Mouse (Mus musculus) heart, adult 2 months (tissue): ENCODE data around the gene Kmt5b.

Experiments
- CTCF ChIP-seq: fragments of 200-600 bp; IDR thresholded peaks from 2 replicates; pipeline ENCODE4 v1.8.1; 2022; ENCODE audit warnings: antibody characterized with exemption, mild to moderate bottlenecking, moderate library complexity
- EP300 ChIP-seq: fragments of 200-500 bp; IDR thresholded peaks from 2 replicates; pipeline ENCODE4 v1.6.1; 2011; ENCODE audit warnings: low read depth, low read length, control low read depth; ENCODE audit not compliant: insufficient read depth
- POLR2A ChIP-seq: fragments of 200-500 bp; IDR thresholded peaks from 2 replicates; pipeline ENCODE4 v1.6.1; 2011; ENCODE audit warnings: mild to moderate bottlenecking, low read depth, low read length, control low read depth; ENCODE audit not compliant: insufficient read depth

DNA sequence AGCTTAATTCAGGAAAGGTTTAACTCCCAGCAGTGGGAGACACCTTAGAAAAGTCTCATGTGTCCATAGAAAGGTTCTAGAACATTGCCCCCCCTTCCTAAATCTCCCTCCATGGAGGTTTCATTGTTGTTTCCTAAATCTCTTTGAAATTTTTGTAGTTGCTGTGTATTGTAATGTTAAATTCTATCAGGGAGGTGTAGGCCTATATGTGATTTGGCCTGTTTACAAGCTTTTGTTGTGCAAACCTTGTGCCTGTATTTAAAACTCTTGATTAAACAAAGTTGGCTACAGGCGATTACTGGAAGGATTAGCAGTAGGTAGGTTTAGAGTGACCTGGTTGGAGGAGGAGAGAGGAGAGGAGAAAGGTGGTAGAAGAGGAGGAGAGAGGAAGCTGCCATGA is 9.4 kb upstream of the Kmt5b start:
- TF ChIP-seq CTCF (no peak), EP300 (no peak), POLR2A (no peak)
